Mouse (Mus musculus): ENCODE results near the gene Gm20547.

- TF ChIP-seq CTCF (IDR thresholded peaks at IDR 0.05; ENCODE audit: low read depth, low read length): no peak
- TF ChIP-seq GATA2 (IDR thresholded peaks at IDR 0.05; ENCODE audit: borderline replicate concordance, low read depth, low read length): no peak
- no peak for TF ChIP-seq TAL1 (conservative IDR thresholded peaks at IDR 0.05; ENCODE audit: low read depth, low read length)
- no peak for TF ChIP-seq GATA1 (IDR thresholded peaks at IDR 0.05; ENCODE audit: borderline replicate concordance, low read length)
Observed at GRCm38 (mm10) chr17:34902895-34903294, 21.1 kb upstream of the Gm20547 start.
